Mouse (Mus musculus): Measurements from ENCODE around the gene Rad23a.

- TF ChIP-seq CTCF (IDR thresholded peaks at IDR 0.05; ENCODE audit: borderline replicate concordance, extremely low read depth, insufficient read depth, insufficient read length), result no peak
- peak; percentile 87 for TF ChIP-seq POLR2A (IDR thresholded peaks at IDR 0.05; ENCODE audit: borderline replicate concordance, extremely low read depth, insufficient read depth, insufficient read length, poor library complexity, severe bottlenecking)
Measured at GRCm38 (mm10) chr8:84840248-84840999, at the start of gene Rad23a.
